Mouse (Mus musculus) liver, postnatal 0 days (tissue): ENCODE results near the gene 2010003K11Rik. TPM values are rescaled to one million over a fixed set of nuclear protein-coding genes. Genes with fewer than 3 reads are reported as not detected.
A peak's percentile ranks its signal among the peaks of the same experiment; 100 is the strongest.

Source experiments
- ATAC-seq: fragments of 200-750 bp; cut with Nextera tagmentation; 2 replicates; pipeline ENCODE4 v1.8.0; 2017; ENCODE audit warnings: mild to moderate bottlenecking, moderate library complexity
- DNase-seq: peaks from one replicate; pipeline ENCODE4 v3.0.0-alpha.2; 2016
- H3K27ac ChIP-seq: fragments of 300-500 bp; sonication (generic); 2 replicates; pipeline ENCODE4 v1.5.1; 2014; ENCODE audit warnings: antibody characterized with exemption, moderate library complexity, mild to moderate bottlenecking, low read depth
- H3K27me3 ChIP-seq: fragments of 300-500 bp; sonication (generic); 2 replicates; pipeline ENCODE4 v1.6.1; 2014; ENCODE audit warnings: low read length, control low read depth, mixed read lengths; ENCODE audit not compliant: insufficient read depth
- H3K36me3 ChIP-seq: fragments of 300-500 bp; sonication (generic); replicated peaks from 2 replicates; pipeline ENCODE4 v1.6.1; 2014; ENCODE audit warnings: mild to moderate bottlenecking, control low read depth, low read length, moderate library complexity, mixed read lengths; ENCODE audit not compliant: insufficient read depth
- H3K4me1 ChIP-seq: fragments of 300-500 bp; sonication (generic); 2 replicates; pipeline ENCODE4 v1.6.1; 2014; ENCODE audit warnings: antibody characterized with exemption, mild to moderate bottlenecking, control low read depth; ENCODE audit not compliant: insufficient read depth
- H3K4me2 ChIP-seq: fragments of 300-500 bp; sonication (generic); 2 replicates; pipeline ENCODE4 v1.6.1; 2014; ENCODE audit warnings: low read depth, mild to moderate bottlenecking, low read length, moderate library complexity, mixed read lengths
- H3K4me3 ChIP-seq: fragments of 300-500 bp; sonication (generic); 2 replicates; pipeline ENCODE4 v1.5.1; 2014; ENCODE audit warnings: low read depth, low read length
- H3K9ac ChIP-seq: fragments of 300-500 bp; sonication (generic); replicated peaks from 2 replicates; pipeline ENCODE4 v1.6.1; 2014; ENCODE audit warnings: mild to moderate bottlenecking, moderate library complexity
- H3K9me3 ChIP-seq: fragments of 300-500 bp; sonication (generic); 2 replicates; pipeline ENCODE4 v1.6.1; 2016; ENCODE audit warnings: mild to moderate bottlenecking, control low read depth, low read length, mixed read lengths
- CTCF ChIP-seq: sonication (generic); IDR thresholded peaks from 2 replicates; pipeline ENCODE4 v1.5.1; 2016; ENCODE audit warnings: antibody characterized with exemption, low read depth
- EP300 ChIP-seq: IDR thresholded peaks from 2 replicates; pipeline ENCODE4 v1.6.1; 2016; ENCODE audit warnings: antibody characterized with exemption, low read depth, mild to moderate bottlenecking
- WGBS: fragments of 180-500 bp; shearing (Covaris S2); extraction: QIAGEN DNeasy Blood & Tissue Kit; methylation state at CpG from one replicate; pipeline ENCODE4 v1.1.7; 2014; ENCODE audit not compliant: insufficient replicate concordance; 5-methylcytosine and 5-hydroxymethylcytosine counted together
- polyA plus RNA-seq: library from polyadenylated mRNA; unstranded; fragments of >200 nt; fragmentation: Nextera tagmentation; extraction: Ambion mirVana; gene quantifications from 2 replicates; pipeline ENCODE4 v1.2.1, GENCODE M21; 2015

Gene 2010003K11Rik
- 5.8 and 7.6 TPM in 2 replicates for polyA plus RNA-seq

DNA sequence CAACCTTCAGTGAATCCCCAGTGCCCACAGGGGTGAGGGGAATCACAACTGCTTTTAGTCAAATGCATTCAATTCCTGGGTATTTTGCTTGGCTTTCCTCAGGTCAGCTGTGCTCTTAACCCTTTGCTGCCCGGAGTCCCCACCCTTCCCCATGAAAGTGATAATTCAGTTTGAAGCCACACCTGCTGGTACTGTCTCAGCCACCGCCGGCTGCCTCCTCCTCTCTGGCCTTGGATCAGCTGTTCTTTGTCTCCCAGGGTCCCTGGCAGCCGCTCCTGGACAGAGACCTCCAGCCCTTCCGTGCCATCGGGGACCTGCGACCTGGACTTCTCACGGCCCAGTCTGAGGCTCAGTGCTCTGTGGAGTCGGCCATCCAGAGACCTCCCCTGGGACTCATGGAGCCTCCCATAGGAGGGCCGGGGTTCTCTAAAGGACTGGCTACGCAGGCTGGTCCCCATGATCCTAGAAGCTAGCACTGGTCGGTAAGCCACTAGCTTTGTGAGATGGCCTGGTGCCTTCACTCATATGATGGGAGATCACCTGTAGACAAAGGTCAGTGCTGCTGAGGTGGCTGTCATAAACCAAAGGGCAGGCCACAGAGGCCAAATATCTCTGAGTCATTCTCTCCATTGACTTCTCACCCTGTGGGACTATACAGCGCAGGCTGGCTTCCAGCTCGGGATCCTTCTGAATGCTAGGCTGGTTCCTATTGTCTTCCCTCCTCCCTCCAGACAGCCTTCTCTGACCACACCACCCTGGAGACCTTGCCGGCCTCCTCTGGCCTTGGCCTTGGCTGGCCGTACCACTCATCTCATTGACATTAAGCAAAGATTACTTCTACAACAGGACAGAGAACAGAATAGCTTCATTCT lies at the start of gene 2010003K11Rik:
2010003K11Rik (minus strand) TSS at position 522 of the 872 bp plus-strand sequence.
- Histone ChIP-seq H3K36me3 (no peaks in the 10 kb centered on the region), H3K4me3 (no peak within 1 kb of the TSS), H3K27me3 (no peaks in the 10 kb centered on the region), H3K27ac (peak within 1 kb of the TSS; percentile 74), H3K4me2 (peak within 1 kb of the TSS; percentile 0; the same call in 1 of the 2 replicates), H3K9me3 (no peaks in the 10 kb centered on the region), H3K9ac (peak within 1 kb of the TSS; percentile 38; the same call in 1 of the 2 replicates), H3K4me1 (0 out of 2 replicates have a peak, but pooled peaks cover 9% of the 10 kb centered on the region)
- TF ChIP-seq EP300 (peak; percentile 79), CTCF (no peak)
- 65% methylated on average over 16 of the region's 16 CpGs for WGBS
- peak; percentile 47 for DNase-seq
- ATAC-seq = peak; percentile 73

DNA sequence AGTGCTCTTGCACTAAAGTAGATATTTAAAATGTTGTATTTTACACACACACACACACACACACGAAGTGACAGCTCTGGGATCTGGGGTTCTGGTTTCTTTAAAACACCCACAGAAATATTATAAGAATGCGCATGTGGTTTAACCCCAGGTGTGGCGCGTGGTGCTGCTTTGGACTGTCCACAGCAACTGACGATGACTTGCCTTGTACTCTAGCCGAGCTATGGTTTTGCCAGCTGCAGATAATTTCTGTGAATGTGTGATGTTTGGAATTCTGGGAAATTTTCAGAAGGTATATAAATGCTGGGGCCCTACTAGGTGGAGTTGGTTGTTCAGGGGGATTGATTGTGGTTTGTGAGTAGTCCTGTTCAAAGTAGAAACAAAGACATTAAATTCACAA lies 49.4 kb upstream of the 2010003K11Rik start:
- H3K4me2 ChIP-seq = no peak overlapping the region
- TF ChIP-seq EP300 (no peak), CTCF (no peak)
- peaks cover 3% of the 10 kb centered on the region; the same call in 1 of the 2 replicates for H3K4me1 ChIP-seq
- H3K9me3 ChIP-seq = no peaks in the 10 kb centered on the region
- no peak overlapping the region for H3K27ac ChIP-seq
- H3K9ac ChIP-seq = no peak overlapping the region
- ATAC-seq = no peak
- H3K27me3 ChIP-seq = no peaks in the 10 kb centered on the region
- DNase-seq = no peak
- H3K36me3 ChIP-seq = no peaks in the 10 kb centered on the region
- H3K4me3 ChIP-seq = no peak overlapping the region
- WGBS = 79% methylated on average over 6 of the region's 6 CpGs

DNA sequence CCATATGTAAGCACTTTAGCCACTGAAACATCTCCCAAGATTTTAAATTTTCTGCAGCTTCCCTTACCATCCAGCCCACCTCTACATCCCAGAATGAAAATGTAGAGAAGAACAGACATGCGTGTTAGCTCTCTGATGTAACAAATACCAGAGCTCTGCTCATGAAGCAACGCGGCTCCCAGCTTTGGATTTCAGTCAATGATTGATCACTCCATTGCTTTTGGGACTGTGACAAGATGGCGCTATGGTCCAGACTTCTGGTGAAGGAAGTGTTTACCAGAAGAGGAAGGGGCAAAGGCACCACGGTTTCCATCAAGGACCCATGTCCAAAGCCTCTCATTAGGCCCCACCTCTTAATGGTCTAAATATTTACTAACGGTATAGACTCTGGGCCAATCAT lies 47.5 kb upstream of the 2010003K11Rik start:
- DNase-seq = no peak
- Histone ChIP-seq H3K4me1 (peaks cover 3% of the 10 kb centered on the region; the same call in 1 of the 2 replicates), H3K36me3 (no peaks in the 10 kb centered on the region), H3K4me3 (no peak overlapping the region), H3K9ac (no peak overlapping the region), H3K27ac (no peak overlapping the region), H3K4me2 (no peak overlapping the region), H3K9me3 (no peaks in the 10 kb centered on the region), H3K27me3 (no peaks in the 10 kb centered on the region)
- TF ChIP-seq EP300 (no peak), CTCF (no peak)
- 78% methylated on average over 6 of the region's 6 CpGs for WGBS
- ATAC-seq = peak; percentile 75

- Histone ChIP-seq H3K36me3 (no peaks in the 10 kb centered on the region), H3K9me3 (no peaks in the 10 kb centered on the region), H3K27ac (no peak overlapping the region), H3K9ac (no peak overlapping the region), H3K4me2 (no peak overlapping the region), H3K4me1 (peaks cover 3% of the 10 kb centered on the region; the same call in 1 of the 2 replicates), H3K4me3 (no peak overlapping the region), H3K27me3 (no peaks in the 10 kb centered on the region)
- WGBS = 69% methylated on average over 4 of the region's 4 CpGs
- DNase-seq (no peak), ATAC-seq (no peak)
- TF ChIP-seq CTCF (no peak), EP300 (no peak)
Measured at GRCm38 (mm10) chr19:4545091-4545490, 46.7 kb upstream of the 2010003K11Rik start.

GRCm38 (mm10) chr19:4542081-4542480 lies 43.7 kb upstream of the 2010003K11Rik start:
- Histone ChIP-seq H3K27ac (no peak overlapping the region), H3K4me1 (peaks cover 3% of the 10 kb centered on the region; the same call in 1 of the 2 replicates), H3K4me3 (no peak overlapping the region), H3K36me3 (no peaks in the 10 kb centered on the region), H3K27me3 (no peaks in the 10 kb centered on the region), H3K4me2 (no peak overlapping the region), H3K9ac (no peak overlapping the region), H3K9me3 (no peaks in the 10 kb centered on the region)
- DNase-seq = no peak
- TF ChIP-seq EP300 = no peak
- ATAC-seq = no peak

GRCm38 (mm10) chr19:4540992-4541391 lies 42.6 kb upstream of the 2010003K11Rik start:
- Histone ChIP-seq H3K4me2 (no peak overlapping the region), H3K27ac (no peak overlapping the region), H3K36me3 (no peaks in the 10 kb centered on the region), H3K4me1 (no peaks in the 10 kb centered on the region), H3K9me3 (no peaks in the 10 kb centered on the region), H3K4me3 (no peak overlapping the region), H3K27me3 (no peaks in the 10 kb centered on the region), H3K9ac (no peak overlapping the region)
- TF ChIP-seq EP300 (no peak), CTCF (no peak)
- ATAC-seq = no peak
- no peak for DNase-seq
- WGBS = 91% methylated on average over 3 of the region's 3 CpGs
